Mouse (Mus musculus): ENCODE measurements around the gene Susd1. TPM values are rescaled to one million over a fixed set of nuclear protein-coding genes. Genes with fewer than 3 reads are reported as not detected.

Gene Susd1
- total and polyA plus RNA-seq, 3 experiments = 1.6 to 6.1 (median 4.1) TPM

GRCm38 (mm10) chr4:59336846-59337532 lies 101.4 kb downstream of the Susd1 start:
- no peak for DNase-seq (ENCODE audit: extremely low read depth)
- Histone ChIP-seq H3K27ac (ENCODE audit: insufficient read depth, low read depth) (no peak overlapping the region), H3K9me3 (replicated peaks; ENCODE audit: low read length) (no peaks in the 10 kb centered on the region), H3K79me2 (replicated peaks; ENCODE audit: control insufficient read depth, extremely low read depth, insufficient read depth, poor library complexity, severe bottlenecking) (no peaks in the 10 kb centered on the region), H3K27me3 (replicated peaks) (no peaks in the 10 kb centered on the region), H3K4me1 (ENCODE audit: control insufficient read depth in 1 of 2, insufficient read depth in 2 of 2) (peaks cover 10 to 63% of the 10 kb centered on the region in 2 experiments), H3K4me3 (replicated peaks in 1 of 3; ENCODE audit: low read depth in 2 of 3, low read length in 2 of 3, poor library complexity in 1 of 3) (no peak overlapping the region), H3K36me3 (replicated peaks in 1 of 2; ENCODE audit: control insufficient read depth in 1 of 2, insufficient read depth in 1 of 2, low read length in 1 of 2) (no peaks in the 10 kb centered on the region), H3K4me2 (ENCODE audit: insufficient read depth, low read depth, poor library complexity, severe bottlenecking) (no peak overlapping the region), H3K9ac (ENCODE audit: insufficient read depth, low read depth) (no peak overlapping the region)
- in situ Hi-C loops (cut with MboI; ENCODE audit: low pct_ligation_motif_present, low pct_unique_long_range_greater_than_20kb, low sequenced_read_pairs) (loop anchor here (25.0 kb wide), 2 partner anchors 150 to 225 kb away; partner anchors contain the start of gene Ugcg), dilution Hi-C loops (cut with MboI; ENCODE audit: extremely low pct_ligation_motif_present, extremely low pct_unique_long_range_greater_than_20kb, low sequenced_read_pairs) (no loop called here)
- TF ChIP-seq PAX5 (IDR thresholded peaks at IDR 0.05; ENCODE audit: low read length) (no peak), ZMIZ1 (IDR thresholded peaks at IDR 0.05; ENCODE audit: low read depth, low read length) (no peak), EP300 (IDR thresholded peaks at IDR 0.05; ENCODE audit: low read length) (no peak)

DNA sequence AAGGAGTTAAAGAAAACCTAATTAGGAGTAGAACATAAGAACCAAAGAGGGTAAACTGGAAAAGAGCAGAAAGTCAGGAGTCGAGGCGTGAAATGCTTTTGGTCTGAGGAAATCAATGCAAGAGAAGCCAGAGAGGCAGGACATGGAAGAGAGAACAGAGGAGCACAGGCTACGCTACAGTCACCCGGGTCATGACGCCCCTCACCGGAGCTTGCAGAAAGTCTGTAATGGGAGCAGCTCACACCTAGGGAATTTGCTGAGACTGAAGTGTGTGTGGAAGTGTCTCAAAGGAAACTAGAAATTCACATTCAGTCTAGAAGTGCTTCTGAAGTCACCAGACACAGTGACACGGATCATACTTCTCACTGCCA lies 102.0 kb downstream of the Susd1 start:
- Histone ChIP-seq H3K9ac (ENCODE audit: insufficient read depth, low read depth) (no peak overlapping the region), H3K4me2 (ENCODE audit: insufficient read depth, low read depth, poor library complexity, severe bottlenecking) (no peak overlapping the region), H3K36me3 (replicated peaks in 1 of 2; ENCODE audit: control insufficient read depth in 1 of 2, insufficient read depth in 1 of 2, low read length in 1 of 2) (no peaks in the 10 kb centered on the region), H3K9me3 (replicated peaks; ENCODE audit: low read length) (no peaks in the 10 kb centered on the region), H3K4me3 (replicated peaks in 1 of 3; ENCODE audit: low read depth in 2 of 3, low read length in 2 of 3, poor library complexity in 1 of 3) (no peak overlapping the region), H3K27ac (ENCODE audit: insufficient read depth, low read depth) (no peak overlapping the region), H3K79me2 (replicated peaks; ENCODE audit: control insufficient read depth, extremely low read depth, insufficient read depth, poor library complexity, severe bottlenecking) (no peaks in the 10 kb centered on the region), H3K27me3 (replicated peaks) (no peaks in the 10 kb centered on the region), H3K4me1 (ENCODE audit: control insufficient read depth in 1 of 2, insufficient read depth in 2 of 2) (peaks cover 15 to 68% of the 10 kb centered on the region in 2 experiments)
- in situ Hi-C loops (cut with MboI; ENCODE audit: low pct_ligation_motif_present, low pct_unique_long_range_greater_than_20kb, low sequenced_read_pairs) = loop anchor here (25.0 kb wide), 2 partner anchors 149 to 224 kb away; partner anchors contain the start of gene Ugcg
- dilution Hi-C loops (cut with MboI; ENCODE audit: extremely low pct_ligation_motif_present, extremely low pct_unique_long_range_greater_than_20kb, low sequenced_read_pairs) = no loop called here
- no peak for DNase-seq (ENCODE audit: extremely low read depth)
- TF ChIP-seq RCOR1 (conservative IDR thresholded peaks at IDR 0.05; ENCODE audit: low read depth, low read length) (no peak), MAFK (IDR thresholded peaks at IDR 0.05; ENCODE audit: insufficient replicate concordance, low read length) (no peak), GABPA (IDR thresholded peaks at IDR 0.05; ENCODE audit: insufficient replicate concordance, low read depth, low read length) (no peak)

GRCm38 (mm10) chr4:59335616-59336438 lies 102.6 kb downstream of the Susd1 start:
- Histone ChIP-seq H3K27ac (ENCODE audit: insufficient read depth, low read depth) (no peak overlapping the region), H3K36me3 (replicated peaks in 1 of 2; ENCODE audit: control insufficient read depth in 1 of 2, insufficient read depth in 1 of 2, low read length in 1 of 2) (no peaks in the 10 kb centered on the region), H3K4me1 (ENCODE audit: control insufficient read depth in 1 of 2, insufficient read depth in 2 of 2) (peaks cover 19 to 74% of the 10 kb centered on the region in 2 experiments), H3K9ac (ENCODE audit: insufficient read depth, low read depth) (no peak overlapping the region), H3K79me2 (replicated peaks; ENCODE audit: control insufficient read depth, extremely low read depth, insufficient read depth, poor library complexity, severe bottlenecking) (no peaks in the 10 kb centered on the region), H3K9me3 (replicated peaks; ENCODE audit: low read length) (no peaks in the 10 kb centered on the region), H3K4me2 (ENCODE audit: insufficient read depth, low read depth, poor library complexity, severe bottlenecking) (no peak overlapping the region), H3K27me3 (replicated peaks) (no peaks in the 10 kb centered on the region), H3K4me3 (replicated peaks in 1 of 3; ENCODE audit: low read depth in 2 of 3, low read length in 2 of 3, poor library complexity in 1 of 3) (no peak overlapping the region)
- DNase-seq (ENCODE audit: extremely low read depth) = no peak
- in situ Hi-C loops (cut with MboI; ENCODE audit: low pct_ligation_motif_present, low pct_unique_long_range_greater_than_20kb, low sequenced_read_pairs) = loop anchor here (25.0 kb wide), 2 partner anchors 149 to 224 kb away; partner anchors contain the start of gene Ugcg
- TF ChIP-seq SMC3 (IDR thresholded peaks at IDR 0.05; ENCODE audit: low read depth, low read length) (no peak), ZC3H11A (IDR thresholded peaks at IDR 0.05; ENCODE audit: low read depth, low read length) (no peak), ZMIZ1 (IDR thresholded peaks at IDR 0.05; ENCODE audit: low read depth, low read length) (no peak), MYC (IDR thresholded peaks at IDR 0.05; ENCODE audit: low read depth, low read length) (no peak), UBTF (IDR thresholded peaks at IDR 0.05; ENCODE audit: low read depth, low read length) (no peak), POLR2A (IDR thresholded peaks at IDR 0.05; ENCODE audit: low read depth, low read length) (no peak), BHLHE40 (IDR thresholded peaks at IDR 0.05; ENCODE audit: low read depth, low read length) (no peak), POLR2AphosphoS2 (IDR thresholded peaks at IDR 0.05; ENCODE audit: low read depth, low read length) (no peak), MAX (IDR thresholded peaks at IDR 0.05; ENCODE audit: low read length) (no peak), E2F4 (IDR thresholded peaks at IDR 0.05; ENCODE audit: insufficient replicate concordance, low read depth, low read length) (no peak), ETS1 (conservative IDR thresholded peaks at IDR 0.05; ENCODE audit: low read depth, low read length) (no peak), MAFK (IDR thresholded peaks at IDR 0.05; ENCODE audit: insufficient replicate concordance, low read length) (no peak), NRF1 (IDR thresholded peaks at IDR 0.05; ENCODE audit: low read depth, low read length) (no peak), USF1 (IDR thresholded peaks at IDR 0.05; ENCODE audit: low read depth, low read length) (no peak), TBP (conservative IDR thresholded peaks at IDR 0.05; ENCODE audit: low read depth, low read length) (no peak)
- dilution Hi-C loops (cut with MboI; ENCODE audit: extremely low pct_ligation_motif_present, extremely low pct_unique_long_range_greater_than_20kb, low sequenced_read_pairs) = no loop called here
